Mouse (Mus musculus): ENCODE measurements around the gene Atad3a.
"Not testable (repeated sequence)": the region's sequence is repeated elsewhere in the genome, so short reads cannot be mapped to it uniquely, and the experiment has no call there.

Gene Atad3a

DNA sequence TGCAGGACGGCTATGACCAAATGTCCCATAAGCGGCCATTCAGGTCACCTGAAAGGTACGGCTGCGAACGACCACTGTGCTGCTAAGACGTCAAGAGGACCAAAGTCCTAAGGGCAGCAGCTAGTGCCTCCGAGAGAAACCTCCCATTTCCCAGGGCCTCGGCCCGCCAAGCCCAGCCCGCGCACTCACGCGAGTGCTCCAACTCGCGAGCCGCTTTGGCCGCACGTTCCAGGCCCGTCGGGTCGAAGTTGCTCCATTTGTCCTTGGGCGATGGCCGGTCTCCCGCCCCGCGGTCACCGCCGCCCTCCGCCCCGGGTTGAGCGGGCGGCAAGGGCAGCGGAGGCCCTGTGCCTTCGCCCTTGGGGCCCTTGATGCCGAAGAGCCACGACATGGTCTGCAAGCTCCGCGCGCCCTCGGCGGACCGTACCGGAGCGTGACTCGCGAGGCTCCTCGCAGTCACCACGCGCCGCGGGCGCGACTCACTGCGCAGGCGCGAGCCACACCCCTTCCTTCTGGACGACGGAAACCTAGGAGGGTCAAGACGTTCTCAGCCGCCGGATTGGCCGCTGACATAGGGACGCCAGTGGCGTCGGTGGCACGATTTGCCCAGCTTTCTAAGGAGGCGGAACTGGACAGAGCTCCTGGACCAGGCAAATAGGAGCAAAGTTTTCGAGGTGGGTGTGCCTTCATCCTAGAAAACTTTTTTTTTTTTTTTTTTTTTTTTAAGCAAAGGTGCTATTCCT lies at the start of gene Atad3a:
Gene Atad3a (minus strand): TSS at position 481 of the 743 bp plus-strand sequence.
- peak; percentile 97 for DNase-seq (ENCODE audit: low spot score)

DNA sequence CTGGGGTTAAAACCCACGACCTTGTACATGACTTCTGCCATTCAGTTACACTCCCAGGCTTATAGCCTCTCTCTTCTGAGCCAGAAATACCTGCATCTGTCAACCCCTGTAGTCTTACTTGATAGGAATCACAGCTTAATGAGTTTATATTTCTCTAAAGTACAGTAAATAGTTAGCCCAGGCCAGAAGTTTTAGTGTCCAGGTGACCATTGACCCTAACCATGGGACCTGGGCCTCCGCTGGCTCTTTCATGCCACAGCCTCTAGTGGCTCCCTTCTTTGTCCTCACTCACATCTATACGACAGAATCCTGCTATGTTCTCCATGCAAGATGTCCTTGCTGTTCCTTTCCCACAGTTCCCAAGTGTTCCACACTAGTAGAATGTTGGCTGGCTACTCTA lies 46.9 kb upstream of the Atad3a start:
- DNase-seq (ENCODE audit: low spot score) = no peak

DNA sequence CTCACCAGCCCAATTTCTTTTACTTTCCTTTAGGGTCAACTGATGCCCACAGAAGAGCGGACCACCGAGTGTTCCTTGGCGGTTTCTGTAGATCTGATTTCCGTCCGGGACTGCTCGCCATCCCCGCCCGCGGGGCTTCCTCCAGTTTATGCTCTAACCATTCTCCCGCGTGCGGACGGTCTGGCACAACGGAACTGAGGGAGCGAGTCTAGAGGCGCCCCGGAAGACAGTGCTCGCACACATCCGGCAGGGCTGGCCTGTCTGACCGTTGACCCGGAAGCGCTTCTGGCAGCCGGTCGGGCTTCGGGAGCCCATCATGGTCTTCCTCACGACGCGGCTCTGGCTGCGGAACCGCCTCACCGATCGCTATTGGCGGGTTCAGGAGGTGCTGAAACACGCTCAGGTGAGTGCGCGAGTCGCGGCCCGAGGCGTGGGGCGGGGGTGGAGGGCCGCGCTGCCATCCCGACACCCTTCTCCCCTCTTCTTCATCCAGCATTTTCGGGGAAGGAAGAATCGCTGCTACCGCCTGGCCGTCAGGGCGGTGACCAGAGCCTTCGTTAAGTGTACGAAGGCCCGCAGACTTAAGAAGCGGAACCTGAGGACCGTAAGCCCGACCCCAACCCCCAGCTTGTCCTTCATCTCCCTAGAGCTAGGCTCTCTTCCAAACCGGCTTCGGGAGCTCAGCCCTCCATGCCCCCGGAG lies 42.6 kb upstream of the Atad3a start:
- DNase-seq (ENCODE audit: low spot score) = peak; percentile 94

DNA sequence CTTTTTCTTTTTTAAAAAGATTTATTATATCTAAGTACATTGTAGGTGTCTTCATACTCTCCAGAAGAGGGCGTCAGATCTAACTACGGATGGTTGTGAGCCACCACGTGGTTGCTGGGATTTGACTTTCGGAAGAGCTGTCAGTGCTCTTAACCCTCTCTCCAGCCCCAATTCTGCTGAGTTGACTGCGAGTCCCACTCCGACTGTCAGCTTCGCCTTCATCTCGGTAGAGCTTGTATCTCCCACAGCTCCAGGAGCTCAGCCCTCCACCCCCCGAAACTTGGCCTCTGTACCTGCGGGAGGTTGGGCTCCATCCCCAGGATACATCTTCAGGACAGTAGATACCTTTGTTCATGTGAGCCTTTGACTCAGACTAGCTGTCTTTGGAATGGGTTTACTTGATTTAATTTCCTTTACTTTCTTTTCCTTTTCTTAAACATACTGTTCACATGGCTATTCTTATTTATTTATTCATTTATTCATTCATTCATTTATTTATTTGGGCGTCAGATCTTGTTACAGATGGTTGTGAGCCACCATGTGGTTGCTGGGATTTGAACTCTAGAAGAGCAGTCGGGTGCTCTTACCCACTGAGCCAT lies 41.9 kb upstream of the Atad3a start, which contains the start of gene Mrpl20:
Gene Mrpl20 (plus strand): TSS at position 138 of the 599 bp plus-strand sequence.
- no peak for DNase-seq (ENCODE audit: low spot score)

DNA sequence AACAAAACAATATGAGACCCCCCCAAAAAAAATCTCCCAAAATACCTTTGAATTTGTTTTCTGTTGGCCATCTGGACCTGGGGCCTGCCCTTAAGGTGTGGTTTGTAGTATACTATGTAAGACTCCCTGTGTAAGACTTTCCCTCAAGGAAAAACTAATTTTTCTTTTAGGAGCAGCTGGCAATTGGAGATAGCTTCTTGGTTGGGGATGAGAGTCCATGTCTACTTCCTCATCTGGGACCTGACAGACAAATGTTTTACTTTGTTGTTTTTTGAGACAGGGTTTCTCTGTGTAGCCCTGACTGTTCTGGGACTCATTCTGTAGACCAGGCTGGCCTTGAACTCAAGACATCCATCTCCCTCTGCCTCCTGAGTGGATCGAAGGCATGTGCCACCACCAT lies 41.2 kb upstream of the Atad3a start:
- no peak for DNase-seq (ENCODE audit: low spot score)

DNA sequence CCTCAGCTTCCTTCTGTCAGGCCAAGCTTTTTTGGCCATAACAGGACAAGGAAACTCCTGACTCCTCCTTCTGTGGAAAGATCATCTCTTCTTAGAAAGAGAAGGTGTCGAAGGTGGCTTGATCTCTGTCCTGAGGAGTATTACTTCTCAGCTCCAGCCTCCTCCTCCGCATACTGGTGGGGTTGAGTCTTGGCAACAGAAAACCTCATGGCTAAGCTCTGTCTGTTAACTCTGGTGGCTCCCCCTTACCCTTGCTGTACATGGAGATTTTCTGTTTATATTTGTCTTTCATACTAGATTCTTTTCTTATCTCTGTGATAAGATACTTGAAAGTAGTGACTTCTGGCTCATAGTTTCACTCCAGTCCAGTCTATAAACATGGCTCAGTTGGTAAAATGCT lies 32.8 kb upstream of the Atad3a start:
- DNase-seq (ENCODE audit: low spot score) = no peak

DNA sequence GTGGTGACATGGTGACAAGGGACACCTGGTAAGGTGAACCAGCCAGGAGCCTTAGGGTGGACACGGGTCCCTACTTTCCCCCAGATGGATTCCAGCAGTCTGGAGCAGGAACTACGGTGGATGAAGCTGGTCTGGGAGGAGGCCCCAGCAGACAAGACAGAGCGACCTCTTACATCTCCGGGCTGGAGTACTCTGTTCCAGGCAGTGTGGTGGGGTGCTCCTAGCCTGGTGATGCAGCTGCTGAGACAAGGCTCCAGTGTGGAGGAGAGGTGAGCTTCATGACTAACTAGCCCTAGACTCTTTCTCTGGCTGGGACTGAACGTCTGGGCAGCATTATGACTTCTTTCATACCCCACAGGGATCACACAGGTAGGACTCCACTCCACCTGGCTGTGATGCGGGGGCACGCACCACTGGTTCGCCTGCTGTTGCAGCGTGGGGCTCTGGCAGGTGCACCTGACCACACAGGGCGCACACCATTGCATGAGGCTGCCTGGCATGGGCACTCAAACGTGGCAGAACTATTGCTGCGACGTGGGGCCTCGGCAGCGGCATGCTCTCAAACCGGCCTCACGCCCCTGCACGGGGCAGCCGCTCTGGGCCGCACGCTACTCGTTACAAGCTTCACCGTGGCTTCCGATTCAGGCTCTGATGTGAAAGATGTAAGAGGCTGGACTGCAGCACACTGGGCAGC lies 30.5 kb upstream of the Atad3a start:
- no peak for DNase-seq (ENCODE audit: low spot score)

DNA sequence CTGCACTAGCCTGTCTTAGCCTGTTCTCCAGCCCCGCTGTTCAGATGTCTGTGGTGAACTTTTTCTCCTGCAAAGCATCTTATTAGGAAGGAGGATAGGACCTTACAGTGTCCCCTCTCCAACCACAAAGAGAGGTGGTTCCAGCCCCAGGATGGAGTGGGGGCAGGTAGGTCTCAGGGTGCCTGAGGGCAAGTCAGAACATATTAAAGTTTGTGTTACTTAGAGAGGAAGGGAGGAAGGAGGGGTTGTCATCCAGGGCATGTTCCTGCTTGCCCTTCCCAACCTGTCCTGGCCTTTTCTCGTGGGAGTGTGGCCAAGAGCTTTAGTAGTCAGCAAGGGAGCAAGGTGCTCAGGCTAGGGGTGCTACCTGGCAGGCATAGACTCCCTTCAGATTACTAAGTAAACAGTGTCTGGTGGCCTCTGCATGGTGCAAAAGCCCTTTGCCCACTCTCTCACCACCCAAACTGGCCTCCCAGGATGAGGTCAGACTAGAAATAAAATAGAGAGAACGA lies 29.8 kb upstream of the Atad3a start:
- no peak for DNase-seq (ENCODE audit: low spot score)

DNA sequence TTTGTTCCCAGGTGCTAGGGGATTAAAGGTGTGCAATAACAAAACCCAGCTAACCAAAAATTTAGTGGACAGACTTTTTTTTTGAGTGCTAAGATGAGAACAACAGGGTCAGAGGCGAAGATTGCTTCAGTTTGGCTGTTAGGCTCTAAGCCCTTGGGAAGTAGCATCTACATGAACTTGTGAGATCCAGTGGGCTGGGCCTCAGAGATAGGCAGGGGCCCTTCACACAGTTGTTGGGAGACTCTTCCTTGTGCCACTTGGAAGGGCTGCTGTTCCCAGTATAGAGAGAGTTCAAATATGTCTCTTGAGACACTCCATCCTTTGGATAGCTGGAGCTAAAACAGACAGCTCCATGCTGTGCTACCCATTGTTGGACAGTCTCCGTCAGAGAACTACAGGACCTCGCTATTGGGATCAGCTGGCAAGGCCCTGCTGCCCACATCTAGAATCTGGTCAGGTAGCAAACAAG lies 29.2 kb upstream of the Atad3a start, which contains the start of gene Ankrd65:
Gene Ankrd65 (plus strand): TSS at position 419 of the 469 bp plus-strand sequence.
- peak; percentile 96 for DNase-seq (ENCODE audit: low spot score)

DNA sequence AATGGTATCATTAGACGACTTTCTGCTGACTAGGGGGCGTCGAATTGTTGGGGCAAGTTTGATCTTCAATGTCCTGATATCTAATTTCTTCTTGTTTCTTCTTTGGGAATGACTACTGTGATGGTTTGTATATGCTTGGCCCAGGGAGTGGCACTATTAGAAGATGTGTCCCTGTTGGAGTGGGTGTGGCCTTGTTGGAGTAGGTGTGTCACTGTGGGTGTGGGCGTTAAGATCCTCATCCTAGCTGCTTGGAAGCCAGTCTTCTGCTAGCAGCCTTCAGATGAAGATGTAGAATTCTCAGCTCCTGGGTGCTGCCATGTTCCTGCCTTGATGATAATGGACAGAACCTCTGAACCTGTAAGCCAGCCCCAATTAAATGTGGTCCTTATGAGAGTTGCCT lies 27.9 kb upstream of the Atad3a start:
- not testable (repeated sequence) for DNase-seq (ENCODE audit: low spot score)

DNA sequence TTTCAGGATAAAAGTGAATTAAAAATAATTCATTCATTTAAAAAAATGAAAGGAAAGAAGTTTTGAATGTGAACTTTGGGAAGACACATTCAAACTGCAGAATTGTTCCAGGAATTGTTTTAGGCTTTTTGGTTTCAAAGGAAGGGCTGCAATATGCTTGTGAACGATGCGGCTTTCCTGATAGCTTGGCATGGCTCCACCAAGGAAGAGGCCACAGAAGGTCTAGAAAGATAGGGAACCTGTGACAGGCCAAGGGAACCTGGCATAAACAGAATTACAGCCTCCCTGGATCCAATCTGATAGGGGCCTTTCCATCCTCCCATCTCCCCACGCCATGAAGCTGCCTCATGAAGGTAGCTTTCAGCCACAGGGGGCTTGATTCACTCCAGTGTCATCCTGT lies 27.4 kb upstream of the Atad3a start:
- no peak for DNase-seq (ENCODE audit: low spot score)

DNA sequence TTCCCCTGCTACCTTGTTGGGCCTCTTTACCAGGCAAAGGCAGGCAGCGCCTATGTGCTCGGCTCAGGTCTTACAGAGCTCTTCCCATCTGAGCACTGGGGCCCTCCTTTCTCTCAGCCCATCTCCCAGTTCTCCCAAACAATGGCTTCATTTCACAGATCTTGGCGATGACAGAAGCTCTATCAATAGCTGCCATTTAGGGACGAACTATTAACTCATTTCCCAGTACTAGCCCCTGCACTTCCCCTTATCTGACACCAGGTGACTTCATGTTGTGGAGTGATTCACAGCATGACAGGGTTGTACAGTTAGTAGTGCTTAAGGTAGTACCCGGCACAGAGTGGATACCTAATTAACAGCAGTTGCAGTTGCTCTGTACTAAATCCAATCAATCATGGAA lies 24.9 kb upstream of the Atad3a start, which contains the start of gene Tmem88b:
Gene Tmem88b (minus strand): TSS at position 56 of the 400 bp plus-strand sequence.
- DNase-seq (ENCODE audit: low spot score) = no peak

DNA sequence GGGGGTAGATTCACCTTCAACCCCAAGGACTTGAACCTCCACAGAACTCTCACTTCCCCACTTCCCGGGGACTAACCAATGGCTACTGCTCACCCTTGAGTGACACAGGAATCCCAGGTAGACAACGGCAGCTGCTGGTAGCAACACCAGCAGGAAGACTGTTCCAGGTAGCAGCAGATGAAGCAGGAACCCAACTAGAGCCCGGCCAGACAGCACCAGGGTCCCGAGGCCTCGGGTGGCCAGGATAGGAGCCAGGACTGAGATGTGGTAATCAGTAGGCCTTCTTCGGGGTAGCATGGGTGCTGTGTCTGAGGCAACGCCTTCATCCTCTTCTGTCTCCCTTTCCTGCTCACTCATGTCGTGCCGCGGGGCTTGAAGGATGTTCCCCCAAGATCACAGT lies 24.4 kb upstream of the Atad3a start:
- no peak for DNase-seq (ENCODE audit: low spot score)

DNA sequence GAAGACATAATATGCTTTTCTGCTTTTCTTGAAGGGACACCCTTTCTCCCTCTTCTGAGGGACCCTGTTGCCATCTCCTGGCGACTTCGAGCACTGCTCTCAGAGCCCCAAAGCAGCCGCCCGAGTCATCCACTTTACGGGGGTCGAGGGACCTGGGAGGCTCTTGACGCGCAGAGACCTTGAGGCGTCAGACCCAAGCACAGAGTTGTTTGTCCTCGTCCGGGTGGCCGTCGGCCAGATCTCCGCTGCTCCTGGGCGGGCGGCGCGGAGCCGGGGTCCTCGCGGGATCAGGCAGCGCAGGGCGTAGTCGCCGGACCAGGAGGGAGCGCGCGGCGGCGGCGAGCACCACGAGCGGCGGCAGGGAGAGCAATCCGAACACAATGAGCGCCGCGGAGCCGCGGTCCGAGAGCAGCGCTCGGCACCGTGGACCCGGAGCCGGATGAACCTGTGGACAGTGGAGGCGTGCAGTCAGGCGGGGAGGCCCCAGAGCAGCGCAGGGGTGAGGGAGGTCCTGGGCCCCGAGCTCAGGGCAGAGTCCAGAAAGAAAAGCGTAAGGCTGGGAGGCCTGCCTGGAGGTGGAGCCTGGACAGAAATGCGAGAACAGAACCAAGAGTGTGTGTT lies 23.3 kb upstream of the Atad3a start:
- peak; percentile 78 for DNase-seq (ENCODE audit: low spot score)

DNA sequence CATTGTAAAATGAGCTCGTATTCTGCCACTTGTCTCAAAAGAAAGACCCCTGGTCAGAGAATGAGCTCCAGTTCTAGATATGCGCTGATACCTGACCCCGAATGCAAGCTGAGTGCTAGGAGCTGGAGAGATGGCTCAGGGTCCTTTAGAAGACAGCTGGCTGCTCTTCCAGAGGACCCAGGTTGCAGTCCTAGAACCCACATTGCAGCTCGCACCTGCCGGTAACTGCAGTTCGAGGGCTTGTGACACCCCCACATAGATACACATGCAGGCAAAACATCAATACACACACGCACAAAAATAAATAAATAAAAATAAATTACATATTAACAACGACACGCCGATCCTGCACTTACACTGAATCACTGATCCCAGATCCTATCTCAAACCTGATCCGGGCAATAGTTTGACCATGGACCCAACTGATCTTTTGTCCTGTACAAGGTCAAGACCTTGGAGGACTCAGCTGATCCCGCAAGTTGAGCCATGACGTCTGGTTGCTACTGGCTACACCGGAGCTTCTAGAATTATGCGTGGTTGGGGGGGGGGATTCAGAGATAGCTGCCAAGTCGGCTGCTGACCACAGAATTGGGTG lies 22.7 kb upstream of the Atad3a start:
- DNase-seq (ENCODE audit: low spot score) = no peak

DNA sequence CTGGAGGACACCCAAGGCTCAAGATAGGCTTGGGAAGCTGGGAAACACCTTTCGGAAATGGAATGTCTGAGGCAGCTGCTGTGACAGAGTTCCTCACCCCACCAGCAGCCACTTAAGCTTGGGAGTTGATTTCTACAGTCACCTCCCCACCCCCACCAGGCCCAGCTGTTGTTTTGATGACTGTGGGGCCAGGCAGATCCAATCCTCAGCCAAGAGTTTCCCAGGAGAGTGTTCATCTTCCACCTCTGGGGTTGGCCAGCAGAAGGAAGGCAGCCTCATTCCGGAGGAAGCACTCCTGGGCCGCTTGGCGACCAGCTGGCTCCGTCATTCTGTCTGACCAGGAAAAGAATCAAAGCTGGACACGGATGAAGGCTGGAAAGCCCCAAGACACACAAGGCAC lies 20.0 kb upstream of the Atad3a start:
- DNase-seq (ENCODE audit: low spot score) = peak; percentile 88

DNA sequence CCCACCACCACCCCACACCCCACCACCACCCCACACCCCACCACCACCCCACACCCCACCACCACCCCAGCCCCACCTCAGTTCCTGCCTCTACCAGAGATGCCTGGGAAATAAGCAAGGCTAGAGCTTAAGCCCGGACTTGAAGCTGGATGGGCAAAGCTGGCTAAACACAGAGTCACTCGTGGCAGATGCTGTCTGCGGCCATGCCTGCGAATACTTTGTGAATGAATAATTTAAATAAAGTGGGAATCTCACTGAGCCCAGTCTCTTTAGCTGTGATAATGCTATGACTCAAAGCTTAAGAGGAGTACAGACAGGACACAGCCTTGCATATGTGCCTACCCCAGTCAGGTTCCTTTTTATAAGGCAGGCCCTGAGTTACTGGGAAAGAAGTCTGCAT lies 18.6 kb upstream of the Atad3a start:
- DNase-seq (ENCODE audit: low spot score) = no peak

DNA sequence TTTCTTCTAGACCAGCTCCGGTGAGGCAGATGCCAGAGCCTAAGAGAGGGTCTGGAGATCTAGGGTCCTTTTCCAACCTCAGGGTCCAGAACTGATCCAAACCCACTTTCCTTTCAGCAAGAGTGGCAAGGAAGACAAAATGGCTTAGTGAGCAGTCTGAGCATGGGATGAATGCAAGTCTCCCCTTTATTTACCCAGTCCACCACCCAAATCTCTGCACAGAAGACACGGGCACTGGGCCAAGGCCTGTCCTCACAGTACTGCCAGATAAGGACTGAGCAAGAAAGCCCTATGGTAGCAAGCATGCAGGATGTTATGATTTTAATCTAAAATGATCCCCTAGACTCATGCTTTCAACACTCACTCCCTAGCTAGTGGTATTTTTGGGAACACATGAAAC lies 16.9 kb upstream of the Atad3a start:
- peak; percentile 78 for DNase-seq (ENCODE audit: low spot score)

DNA sequence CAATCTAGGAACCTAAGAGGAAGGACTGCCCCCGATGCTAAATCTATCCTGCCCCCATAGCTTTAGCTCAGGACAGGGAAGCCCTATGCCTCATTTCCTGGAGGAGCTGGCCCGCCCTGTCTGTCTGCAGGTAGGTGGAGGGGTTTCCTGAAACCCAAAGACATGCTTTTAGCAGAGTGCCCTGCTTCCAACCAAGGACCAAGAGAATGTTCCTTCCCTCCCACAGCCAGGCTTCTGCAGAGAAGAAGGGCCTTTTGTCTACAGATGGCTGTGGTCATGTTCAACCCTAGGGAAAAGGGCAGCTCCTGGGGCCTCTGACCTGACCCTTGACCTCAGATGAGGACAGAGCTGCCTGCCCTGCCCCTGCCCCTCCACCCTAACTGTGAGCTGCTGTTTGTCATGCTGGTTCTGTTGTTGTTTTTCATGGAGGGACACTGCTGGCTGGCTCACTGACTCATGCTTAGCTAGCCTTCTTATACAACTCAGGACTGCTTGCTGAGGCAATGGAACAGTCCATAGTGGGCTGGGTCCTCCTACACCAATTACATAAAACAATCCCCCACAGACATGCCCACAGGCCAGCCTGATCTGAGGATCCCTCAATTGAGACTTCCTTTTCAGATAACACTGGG lies 15.9 kb upstream of the Atad3a start:
- peak; percentile 82 for DNase-seq (ENCODE audit: low spot score)

DNA sequence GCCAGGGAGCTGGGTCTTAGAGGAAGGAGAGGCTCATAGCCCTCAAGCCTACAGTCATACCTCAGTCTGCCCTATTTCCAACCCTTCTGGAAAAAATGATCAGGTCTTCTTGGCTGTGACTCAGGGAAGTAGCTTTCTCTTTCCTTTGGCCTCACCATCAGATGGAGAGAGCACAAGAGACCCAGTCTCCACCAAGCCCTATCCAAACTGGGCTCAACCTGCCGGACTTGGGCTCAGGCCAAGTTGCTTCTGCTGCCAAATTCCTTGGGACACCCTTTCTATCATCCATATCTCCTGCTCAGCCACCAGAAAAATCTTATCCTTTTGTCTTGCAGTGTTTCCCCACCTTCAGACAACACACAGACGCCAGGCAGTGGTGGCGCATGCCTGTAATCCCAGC lies 15.0 kb upstream of the Atad3a start:
- DNase-seq (ENCODE audit: low spot score) = peak; percentile 62

Measured in adipocyte (in vitro differentiated cells).